Mouse (Mus musculus) lung, postnatal 0 days (tissue): Measurements from ENCODE around the gene Lgr6. TPM values are rescaled to one million over a fixed set of nuclear protein-coding genes. Genes with fewer than 3 reads are reported as not detected.
A peak's percentile ranks its signal among the peaks of the same experiment; 100 is the strongest.

Experiments used
- ATAC-seq: fragments of 200-750 bp; cut with Nextera tagmentation; 2 replicates; pipeline ENCODE4 v1.8.0; 2017; ENCODE audit warnings: moderate library complexity
- DNase-seq: peaks from one replicate; pipeline ENCODE4 v3.0.0-alpha.2; 2016; ENCODE audit warnings: low spot score
- H3K27ac ChIP-seq: fragments of 300-500 bp; sonication (generic); 2 replicates; pipeline ENCODE4 v1.5.1; 2014; ENCODE audit warnings: antibody characterized with exemption, mild to moderate bottlenecking, low read length, mixed read lengths
- H3K27me3 ChIP-seq: fragments of 300-500 bp; sonication (generic); replicated peaks from 2 replicates; pipeline ENCODE4 v1.6.1; 2014; ENCODE audit warnings: low read length, mixed read lengths; ENCODE audit not compliant: insufficient read depth
- H3K36me3 ChIP-seq: fragments of 300-500 bp; sonication (generic); 2 replicates; pipeline ENCODE4 v1.6.1; 2014; ENCODE audit warnings: low read length, mixed read lengths; ENCODE audit not compliant: insufficient read depth
- H3K4me1 ChIP-seq: fragments of 300-500 bp; sonication (generic); 2 replicates; pipeline ENCODE4 v1.6.1; 2014; ENCODE audit warnings: antibody characterized with exemption, low read depth, low read length, mixed read lengths; ENCODE audit not compliant: insufficient read depth
- H3K4me2 ChIP-seq: fragments of 300-500 bp; sonication (generic); replicated peaks from 2 replicates; pipeline ENCODE4 v1.6.1; 2014; ENCODE audit warnings: low read depth, mild to moderate bottlenecking, low read length, moderate library complexity, mixed read lengths
- H3K4me3 ChIP-seq: fragments of 300-500 bp; sonication (generic); 2 replicates; pipeline ENCODE4 v1.5.1; 2014; ENCODE audit warnings: low read depth, low read length
- H3K9ac ChIP-seq: fragments of 300-500 bp; sonication (generic); replicated peaks from 2 replicates; pipeline ENCODE4 v1.6.1; 2014; ENCODE audit warnings: low read depth, mild to moderate bottlenecking
- H3K9me3 ChIP-seq: fragments of 300-500 bp; sonication (generic); 2 replicates; pipeline ENCODE4 v1.6.1; 2016; ENCODE audit warnings: low read length, mixed read lengths
- CTCF ChIP-seq: IDR thresholded peaks from 2 replicates; pipeline ENCODE4 v1.5.1; 2016; ENCODE audit warnings: antibody characterized with exemption, mild to moderate bottlenecking
- EP300 ChIP-seq: IDR thresholded peaks from 2 replicates; pipeline ENCODE4 v1.6.1; 2016; ENCODE audit warnings: antibody characterized with exemption, mild to moderate bottlenecking, control low read depth
- WGBS: fragments of 180-500 bp; shearing (Covaris S2); extraction: QIAGEN DNeasy Blood & Tissue Kit; methylation state at CpG from one replicate; pipeline ENCODE4 v1.1.7; 2014; 5-methylcytosine and 5-hydroxymethylcytosine counted together
- polyA plus RNA-seq: library from polyadenylated mRNA; unstranded; fragments of >200 nt; fragmentation: Nextera tagmentation; extraction: Ambion mirVana; gene quantifications from 2 replicates; pipeline ENCODE4 v1.2.1, GENCODE M21; 2015

The Lgr6 gene
- polyA plus RNA-seq, 1 experiment from 2014 or later, result 2.9 TPM

GRCm38 (mm10) chr1:134987962-134988341, 117.1 kb downstream of the Lgr6 start:
- Histone ChIP-seq H3K36me3 (no peaks in the 10 kb centered on the region), H3K9ac (no peak overlapping the region), H3K9me3 (no peaks in the 10 kb centered on the region), H3K27ac (no peak overlapping the region), H3K4me2 (peak overlapping the region; percentile 54), H3K4me1 (no peaks in the 10 kb centered on the region), H3K27me3 (0 out of 2 replicates have a peak, but pooled peaks cover 3% of the 10 kb centered on the region), H3K4me3 (peak overlapping the region; percentile 12; the same call in 1 of the 2 replicates)
- no peak for DNase-seq
- 0 out of 2 replicates have a peak, but pooled peaks have one; percentile 13 for ATAC-seq
- no peak for TF ChIP-seq CTCF
- no peak for TF ChIP-seq EP300
- WGBS, result 6% methylated on average over 14 of the region's 14 CpGs

- TF ChIP-seq EP300, result no peak
- TF ChIP-seq CTCF, result peak; percentile 3; the same call in 1 of the 2 replicates
- Histone ChIP-seq H3K9me3 (no peaks in the 10 kb centered on the region), H3K27ac (no peak overlapping the region), H3K36me3 (no peaks in the 10 kb centered on the region), H3K9ac (no peak overlapping the region), H3K4me2 (peak overlapping the region; percentile 54), H3K4me3 (peak overlapping the region; percentile 12; the same call in 1 of the 2 replicates), H3K4me1 (no peaks in the 10 kb centered on the region), H3K27me3 (0 out of 2 replicates have a peak, but pooled peaks cover 3% of the 10 kb centered on the region)
- DNase-seq (peak; percentile 73), ATAC-seq (peak; percentile 87)
- 31% methylated on average over 46 of the region's 48 CpGs for WGBS
Measured at GRCm38 (mm10) chr1:134987173-134987961, 117.7 kb downstream of the Lgr6 start.

- no peak overlapping the region for H3K9ac ChIP-seq
- H3K4me2 ChIP-seq, result no peak overlapping the region
- DNase-seq (no peak), ATAC-seq (no peak)
- no peaks in the 10 kb centered on the region for H3K36me3 ChIP-seq
- H3K4me3 ChIP-seq, result no peak overlapping the region
- no peak overlapping the region for H3K27ac ChIP-seq
- TF ChIP-seq CTCF (peak; percentile 40), EP300 (no peak)
- WGBS, result 57% methylated on average over 1 of the region's 1 CpGs
- no peaks in the 10 kb centered on the region for H3K9me3 ChIP-seq
- no peaks in the 10 kb centered on the region for H3K27me3 ChIP-seq
- no peaks in the 10 kb centered on the region for H3K4me1 ChIP-seq
Measured at GRCm38 (mm10) chr1:134972920-134973319, 132.2 kb downstream of the Lgr6 start.

GRCm38 (mm10) chr1:134965430-134965829, 139.6 kb downstream of the Lgr6 start:
- no peaks in the 10 kb centered on the region for H3K27me3 ChIP-seq
- no peak overlapping the region for H3K27ac ChIP-seq
- H3K4me2 ChIP-seq, result no peak overlapping the region
- H3K9me3 ChIP-seq, result no peaks in the 10 kb centered on the region
- H3K4me1 ChIP-seq, result peaks cover 3% of the 10 kb centered on the region; the same call in 1 of the 2 replicates
- no peak overlapping the region for H3K9ac ChIP-seq
- WGBS, result 95% methylated on average over 2 of the region's 2 CpGs
- H3K36me3 ChIP-seq, result no peaks in the 10 kb centered on the region
- ATAC-seq (no peak), DNase-seq (no peak)
- no peak for TF ChIP-seq CTCF
- no peak for TF ChIP-seq EP300
- no peak overlapping the region for H3K4me3 ChIP-seq

GRCm38 (mm10) chr1:134962821-134963220, 142.3 kb downstream of the Lgr6 start:
- Histone ChIP-seq H3K9me3 (no peaks in the 10 kb centered on the region), H3K36me3 (no peaks in the 10 kb centered on the region), H3K4me2 (peak overlapping the region; percentile 70), H3K4me3 (peak overlapping the region; percentile 67), H3K9ac (peak overlapping the region; percentile 43), H3K27me3 (no peaks in the 10 kb centered on the region), H3K4me1 (peaks cover 3% of the 10 kb centered on the region; the same call in 1 of the 2 replicates), H3K27ac (peak overlapping the region; percentile 16; the same call in 1 of the 2 replicates)
- ATAC-seq, result peak; percentile 50
- WGBS, result under 1% methylated on average over 11 of the region's 11 CpGs
- DNase-seq, result no peak
- TF ChIP-seq CTCF (peak; percentile 26), EP300 (no peak)

- peak; percentile 100 for ATAC-seq
Measured at GRCm38 (mm10) chr1:134962053-134962803, 142.8 kb downstream of the Lgr6 start, which contains the start of gene Ube2t. Ube2t (plus strand) TSS chr1:134962565.

More at GRCm38 (mm10) chr1:134962053-134962803, 142.8 kb downstream of the Lgr6 start, which contains the start of gene Ube2t:
- TF ChIP-seq EP300 (no peak), CTCF (no peak; the same call in 1 of the 2 replicates)
- Histone ChIP-seq H3K4me1 (peaks cover 3% of the 10 kb centered on the region; the same call in 1 of the 2 replicates), H3K36me3 (no peaks in the 10 kb centered on the region), H3K4me3 (peak within 1 kb of the TSS; percentile 67), H3K9me3 (no peaks in the 10 kb centered on the region), H3K27me3 (no peaks in the 10 kb centered on the region), H3K9ac (peak within 1 kb of the TSS; percentile 43), H3K4me2 (peak within 1 kb of the TSS; percentile 70), H3K27ac (peak within 1 kb of the TSS; percentile 16; the same call in 1 of the 2 replicates)
- 2% methylated on average over 45 of the region's 50 CpGs for WGBS
- DNase-seq, result peak; percentile 97
